Comparison of ENCODE assay signal across 9 mouse cellular contexts in genomic region chr10:128790398-128791124, GRCm38 (mm10). TPM values are rescaled to one million over a fixed set of nuclear protein-coding genes. Genes with fewer than 3 reads are reported as not detected.
A peak's percentile ranks its signal among the peaks of the same experiment; 100 is the strongest.
DNase-seq lines count a peak whose midpoint lies in the region; ATAC-seq and TF ChIP-seq lines count a peak whose summit lies in the region.
"Had no signal": no experiment of that assay in that cellular context is flagged by ENCODE, and none has a peak within 500 bp of the region (broad histone marks: within the 10 kb centered on the region; RNA-seq: fewer than 3 reads in every experiment).

Gene Mmp19 (plus strand): TSS chr10:128790910.

- 64% methylated on average over 7 of the region's 7 CpGs for WGBS in liver, embryonic 14.5 days (ENCODE audit: insufficient replicate concordance)
- WGBS in stomach, embryonic 16.5 days, result 57% methylated on average over 7 of the region's 7 CpGs

- no peaks in the 10 kb centered on the region for H3K27me3 ChIP-seq in liver, embryonic 14.5 days (ENCODE audit: control insufficient read depth, insufficient read depth, low read length)
- H3K27me3 ChIP-seq in stomach, embryonic 16.5 days (ENCODE audit: control insufficient read depth, insufficient read depth, low read length), result no peaks in the 10 kb centered on the region

- peak; percentile 9 for DNase-seq in retina, embryonic 14.5 days (ENCODE audit: low spot score)
- no peak for DNase-seq in retina, postnatal 1 day
- no peak for DNase-seq in liver, embryonic 14.5 days (ENCODE audit: low read depth in 3 of 3, low spot score in 3 of 3)
- DNase-seq in layer of hippocampus, adult 11-12 months (ENCODE audit: low spot score), result no peak
- DNase-seq in spleen, postnatal 10 days (ENCODE audit: low spot score in 2 of 2), result no peak
- DNase-seq in cerebellum, postnatal 36 days, result no peak
- DNase-seq: cerebellum, adult 9-11 months had no signal

- H3K9ac ChIP-seq in liver, embryonic 14.5 days (replicated peaks), result no peak within 1 kb of the TSS
- H3K9ac ChIP-seq in stomach, embryonic 16.5 days (ENCODE audit: low read length), result peak within 1 kb of the TSS; percentile 50; the same call in 1 of the 2 replicates

- TF ChIP-seq CTCF in liver, embryonic 14.5 days (IDR thresholded peaks at IDR 0.05; ENCODE audit: low read depth), result no peak

- H3K36me3 ChIP-seq in liver, embryonic 14.5 days (replicated peaks; ENCODE audit: control insufficient read depth, insufficient read depth, low read depth), result no peaks in the 10 kb centered on the region
- no peaks in the 10 kb centered on the region for H3K36me3 ChIP-seq in stomach, embryonic 16.5 days (ENCODE audit: control insufficient read depth, insufficient read depth, low read length)

- peak within 1 kb of the TSS; percentile 46 for H3K4me2 ChIP-seq in liver, embryonic 14.5 days (ENCODE audit: low read depth)
- peak within 1 kb of the TSS; percentile 31; the same call in 1 of the 2 replicates for H3K4me2 ChIP-seq in stomach, embryonic 16.5 days (ENCODE audit: low read depth, low read length)

- peak within 1 kb of the TSS; percentile 65 for H3K4me3 ChIP-seq in brown adipose tissue, adult 24 weeks (ENCODE audit: insufficient read depth, low read depth, low read length)
- peak within 1 kb of the TSS; percentile 32 to 57 for H3K4me3 ChIP-seq in liver, embryonic 14.5 days (ENCODE audit: insufficient read depth in 1 of 2, low read depth in 2 of 2, low read length in 2 of 2)
- H3K4me3 ChIP-seq in stomach, embryonic 16.5 days (replicated peaks; ENCODE audit: low read length), result peak within 1 kb of the TSS; percentile 24

- peak within 1 kb of the TSS; percentile 81 for H3K27ac ChIP-seq in brown adipose tissue, adult 24 weeks (replicated peaks; ENCODE audit: low read depth, low read length)
- H3K27ac ChIP-seq in liver, embryonic 14.5 days, result no peak within 1 kb of the TSS
- H3K27ac ChIP-seq in stomach, embryonic 16.5 days (ENCODE audit: low read length), result no peak within 1 kb of the TSS

- no peak for TF ChIP-seq EP300 in liver, embryonic 14.5 days (IDR thresholded peaks at IDR 0.05; ENCODE audit: low read depth)

- H3K9me3 ChIP-seq in liver, embryonic 14.5 days (ENCODE audit: control insufficient read depth, low read length), result no peaks in the 10 kb centered on the region
- no peaks in the 10 kb centered on the region for H3K9me3 ChIP-seq in stomach, embryonic 16.5 days (replicated peaks; ENCODE audit: control insufficient read depth, low read length)

- ATAC-seq in liver, embryonic 14.5 days (ENCODE audit: insufficient read depth), result peak; percentile 49
- ATAC-seq in stomach, embryonic 16.5 days (ENCODE audit: insufficient read depth, low FRiP score), result no peak

- H3K4me1 ChIP-seq in brown adipose tissue, adult 24 weeks (ENCODE audit: control insufficient read depth, insufficient read depth, insufficient read length, low read length), result 0 out of 2 replicates have a peak, but pooled peaks cover 3% of the 10 kb centered on the region
- peaks cover 0 to 2% of the 10 kb centered on the region in 2 experiments; a peak in 1 of 4 replicates for H3K4me1 ChIP-seq in liver, embryonic 14.5 days (replicated peaks; ENCODE audit: control insufficient read depth in 2 of 2, insufficient read depth in 2 of 2, low read length in 1 of 2)
- no peaks in the 10 kb centered on the region for H3K4me1 ChIP-seq in stomach, embryonic 16.5 days (ENCODE audit: control insufficient read depth, insufficient read depth, low read length)

RNA-seq across cellular contexts. Expression of gene Mmp19, which starts in this region (rescaled TPM):
- polyA plus RNA-seq in brown adipose tissue, adult 24 weeks (2012; ENCODE audit: insufficient read depth, insufficient read length, missing spikeins), result 34.9 and 38.0 TPM in 2 replicates
- 8.0 and 9.5 TPM in 2 replicates for polyA plus RNA-seq in liver, embryonic 14.5 days (2012; rRNA removed)
- polyA plus RNA-seq in liver, embryonic 14.5 days (2014; fragmentation: Nextera tagmentation; extraction: Ambion mirVana), result 8.3 and 8.9 TPM in 2 replicates
- polyA plus RNA-seq in stomach, embryonic 16.5 days (2015; fragmentation: Nextera tagmentation; extraction: Ambion mirVana), result 2.2 and 3.5 TPM in 2 replicates
